Mouse (Mus musculus): Measurements from ENCODE around the gene Vamp3.
A peak's percentile ranks its signal among the peaks of the same experiment; 100 is the strongest.

DNA sequence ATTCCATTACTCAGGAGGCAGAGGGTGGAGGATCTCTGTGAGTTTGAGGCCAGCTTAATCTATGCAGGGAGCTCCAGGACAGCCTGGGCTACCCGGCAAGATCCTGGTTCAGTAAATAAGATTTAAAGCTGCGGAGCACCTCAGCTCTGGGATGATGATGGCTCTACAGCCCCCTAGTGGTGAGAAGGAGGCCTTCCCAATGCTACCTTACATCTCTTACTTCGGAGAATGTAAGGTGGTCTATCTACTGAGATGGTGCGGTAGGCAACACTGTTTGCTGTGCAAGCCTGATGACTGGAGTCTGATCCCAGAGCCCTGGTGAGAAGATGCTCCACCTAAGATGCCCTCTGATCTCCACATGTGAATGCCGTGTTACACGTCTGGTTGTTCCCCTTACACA lies 30.8 kb downstream of the Vamp3 start:
- TF ChIP-seq POLR2A (IDR thresholded peaks at IDR 0.05; ENCODE audit: extremely low read depth, insufficient read depth, low read length): no peak
- TF ChIP-seq CTCF (IDR thresholded peaks at IDR 0.05; ENCODE audit: extremely low read depth, insufficient read depth, low read length): peak; percentile 64

All from cortical plate, adult 2 months (tissue).